Mouse (Mus musculus) olfactory bulb, adult 2 months (tissue): ENCODE results near the gene Lgals4.

ENCODE experiments used
- CTCF ChIP-seq: fragments of 200-500 bp; IDR thresholded peaks from 2 replicates; pipeline ENCODE4 v1.5.1; 2012; ENCODE audit warnings: low read depth, mild to moderate bottlenecking, low read length, moderate library complexity; ENCODE audit not compliant: insufficient read depth
- POLR2A ChIP-seq: fragments of 200-500 bp; IDR thresholded peaks from 2 replicates; pipeline ENCODE4 v1.6.1; 2012; ENCODE audit warnings: mild to moderate bottlenecking, low read depth, low read length, moderate library complexity; ENCODE audit not compliant: insufficient read depth

- TF ChIP-seq CTCF, result no peak
- no peak for TF ChIP-seq POLR2A
Measured at GRCm38 (mm10) chr7:28788307-28789195, 45.1 kb upstream of the Lgals4 start, which contains the start of gene Rinl.
